Mouse (Mus musculus): ENCODE data around the gene H2-Oa. TPM values are rescaled to one million over a fixed set of nuclear protein-coding genes. Genes with fewer than 3 reads are reported as not detected.

Gene H2-Oa
- 0.78 TPM in 1 of 2 replicates, not detected in the other for polyA plus RNA-seq (2014; fragmentation: Nextera tagmentation; extraction: Ambion mirVana)

GRCm38 (mm10) chr17:34092197-34092875, at the start of gene H2-Oa:
H2-Oa (plus strand) TSS chr17:34092340.
- Histone ChIP-seq H3K9me3 (ENCODE audit: control insufficient read depth, low read length) (no peaks in the 10 kb centered on the region), H3K4me1 (ENCODE audit: control insufficient read depth in 2 of 2, insufficient read depth in 2 of 2, low read length in 2 of 2) (peaks cover 0 to 11% of the 10 kb centered on the region in 2 experiments; a peak in 2 of 4 replicates), H3K27ac (replicated peaks in 1 of 2; ENCODE audit: control insufficient read depth in 1 of 2, insufficient read depth in 1 of 2, low read depth in 2 of 2, low read length in 2 of 2) (no peak within 1 kb of the TSS), H3K27me3 (ENCODE audit: control insufficient read depth, insufficient read depth, low read length) (no peaks in the 10 kb centered on the region), H3K9ac (ENCODE audit: low read length) (no peak within 1 kb of the TSS), H3K4me2 (ENCODE audit: low read length) (no peak within 1 kb of the TSS), H3K36me3 (ENCODE audit: control insufficient read depth, insufficient read depth, low read length) (no peaks in the 10 kb centered on the region), H3K4me3 (ENCODE audit: control insufficient read depth in 1 of 2, insufficient read depth in 1 of 2, low read depth in 1 of 2, low read length in 2 of 2) (no peak within 1 kb of the TSS)
- WGBS = 32% methylated on average over 11 of the region's 11 CpGs
- no peak for ATAC-seq (ENCODE audit: insufficient number of reproducible peaks, insufficient read depth, low FRiP score, low read depth)

GRCm38 (mm10) chr17:34045941-34046340, 46.2 kb upstream of the H2-Oa start:
- no peak overlapping the region for H3K4me2 ChIP-seq (ENCODE audit: low read length)
- H3K9me3 ChIP-seq (ENCODE audit: control insufficient read depth, low read length) = peaks cover 5% of the 10 kb centered on the region; the same call in 1 of the 2 replicates
- 74% methylated on average over 14 of the region's 14 CpGs for WGBS
- no peaks in the 10 kb centered on the region for H3K36me3 ChIP-seq (ENCODE audit: control insufficient read depth, insufficient read depth, low read length)
- ATAC-seq (ENCODE audit: insufficient number of reproducible peaks, insufficient read depth, low FRiP score, low read depth) = no peak
- peaks cover 18% of the 10 kb centered on the region for H3K27me3 ChIP-seq (ENCODE audit: control insufficient read depth, insufficient read depth, low read length)
- no peak overlapping the region for H3K9ac ChIP-seq (ENCODE audit: low read length)
- no peaks in the 10 kb centered on the region for H3K4me1 ChIP-seq (ENCODE audit: control insufficient read depth in 2 of 2, insufficient read depth in 2 of 2, low read length in 2 of 2)
- H3K27ac ChIP-seq (replicated peaks in 1 of 2; ENCODE audit: control insufficient read depth in 1 of 2, insufficient read depth in 1 of 2, low read depth in 2 of 2, low read length in 2 of 2) = no peak overlapping the region
- H3K4me3 ChIP-seq (ENCODE audit: control insufficient read depth in 1 of 2, insufficient read depth in 1 of 2, low read depth in 1 of 2, low read length in 2 of 2) = no peak overlapping the region

GRCm38 (mm10) chr17:34047404-34048050, 44.6 kb upstream of the H2-Oa start:
- 86% methylated on average over 5 of the region's 5 CpGs for WGBS
- Histone ChIP-seq H3K9ac (ENCODE audit: low read length) (no peak overlapping the region), H3K36me3 (ENCODE audit: control insufficient read depth, insufficient read depth, low read length) (no peaks in the 10 kb centered on the region)

GRCm38 (mm10) chr17:34057224-34057623, 34.9 kb upstream of the H2-Oa start:
- Histone ChIP-seq H3K27me3 (ENCODE audit: control insufficient read depth, insufficient read depth, low read length) (no peaks in the 10 kb centered on the region), H3K36me3 (ENCODE audit: control insufficient read depth, insufficient read depth, low read length) (no peaks in the 10 kb centered on the region), H3K4me3 (ENCODE audit: control insufficient read depth in 1 of 2, insufficient read depth in 1 of 2, low read depth in 1 of 2, low read length in 2 of 2) (no peak overlapping the region), H3K4me2 (ENCODE audit: low read length) (no peak overlapping the region), H3K9me3 (ENCODE audit: control insufficient read depth, low read length) (no peaks in the 10 kb centered on the region), H3K27ac (replicated peaks in 1 of 2; ENCODE audit: control insufficient read depth in 1 of 2, insufficient read depth in 1 of 2, low read depth in 2 of 2, low read length in 2 of 2) (no peak overlapping the region), H3K9ac (ENCODE audit: low read length) (no peak overlapping the region), H3K4me1 (ENCODE audit: control insufficient read depth in 2 of 2, insufficient read depth in 2 of 2, low read length in 2 of 2) (no peaks in the 10 kb centered on the region)
- WGBS = 66% methylated on average over 7 of the region's 7 CpGs
- ATAC-seq (ENCODE audit: insufficient number of reproducible peaks, insufficient read depth, low FRiP score, low read depth) = no peak

More at GRCm38 (mm10) chr17:34047404-34048050, 44.6 kb upstream of the H2-Oa start:
- no peak overlapping the region for H3K4me2 ChIP-seq (ENCODE audit: low read length)
- H3K4me1 ChIP-seq (ENCODE audit: control insufficient read depth in 2 of 2, insufficient read depth in 2 of 2, low read length in 2 of 2) = no peaks in the 10 kb centered on the region
- peaks cover 2% of the 10 kb centered on the region for H3K27me3 ChIP-seq (ENCODE audit: control insufficient read depth, insufficient read depth, low read length)
- H3K9me3 ChIP-seq (ENCODE audit: control insufficient read depth, low read length) = peaks cover 5% of the 10 kb centered on the region; the same call in 1 of the 2 replicates
- no peak overlapping the region for H3K4me3 ChIP-seq (ENCODE audit: control insufficient read depth in 1 of 2, insufficient read depth in 1 of 2, low read depth in 1 of 2, low read length in 2 of 2)
- H3K27ac ChIP-seq (replicated peaks in 1 of 2; ENCODE audit: control insufficient read depth in 1 of 2, insufficient read depth in 1 of 2, low read depth in 2 of 2, low read length in 2 of 2) = no peak overlapping the region
- ATAC-seq (ENCODE audit: insufficient number of reproducible peaks, insufficient read depth, low FRiP score, low read depth) = no peak

GRCm38 (mm10) chr17:34068864-34069263, 23.3 kb upstream of the H2-Oa start:
- H3K9me3 ChIP-seq (ENCODE audit: control insufficient read depth, low read length) = 0 out of 2 replicates have a peak, but pooled peaks cover 3% of the 10 kb centered on the region
- no peak overlapping the region for H3K4me3 ChIP-seq (ENCODE audit: control insufficient read depth in 1 of 2, insufficient read depth in 1 of 2, low read depth in 1 of 2, low read length in 2 of 2)
- no peaks in the 10 kb centered on the region for H3K4me1 ChIP-seq (ENCODE audit: control insufficient read depth in 2 of 2, insufficient read depth in 2 of 2, low read length in 2 of 2)
- no peak for ATAC-seq (ENCODE audit: insufficient number of reproducible peaks, insufficient read depth, low FRiP score, low read depth)
- no peaks in the 10 kb centered on the region for H3K36me3 ChIP-seq (ENCODE audit: control insufficient read depth, insufficient read depth, low read length)
- H3K4me2 ChIP-seq (ENCODE audit: low read length) = no peak overlapping the region
- H3K27ac ChIP-seq (replicated peaks in 1 of 2; ENCODE audit: control insufficient read depth in 1 of 2, insufficient read depth in 1 of 2, low read depth in 2 of 2, low read length in 2 of 2) = no peak overlapping the region
- H3K9ac ChIP-seq (ENCODE audit: low read length) = no peak overlapping the region
- 53% methylated on average over 3 of the region's 3 CpGs for WGBS
- peaks cover 2% of the 10 kb centered on the region; the same call in 1 of the 2 replicates for H3K27me3 ChIP-seq (ENCODE audit: control insufficient read depth, insufficient read depth, low read length)

GRCm38 (mm10) chr17:34072091-34072490, 20.0 kb upstream of the H2-Oa start:
- Histone ChIP-seq H3K4me1 (ENCODE audit: control insufficient read depth in 2 of 2, insufficient read depth in 2 of 2, low read length in 2 of 2) (no peaks in the 10 kb centered on the region), H3K27me3 (ENCODE audit: control insufficient read depth, insufficient read depth, low read length) (peaks cover 23% of the 10 kb centered on the region), H3K9ac (ENCODE audit: low read length) (no peak overlapping the region), H3K9me3 (ENCODE audit: control insufficient read depth, low read length) (0 out of 2 replicates have a peak, but pooled peaks cover 3% of the 10 kb centered on the region), H3K27ac (replicated peaks in 1 of 2; ENCODE audit: control insufficient read depth in 1 of 2, insufficient read depth in 1 of 2, low read depth in 2 of 2, low read length in 2 of 2) (no peak overlapping the region), H3K4me2 (ENCODE audit: low read length) (no peak overlapping the region), H3K4me3 (ENCODE audit: control insufficient read depth in 1 of 2, insufficient read depth in 1 of 2, low read depth in 1 of 2, low read length in 2 of 2) (no peak overlapping the region), H3K36me3 (ENCODE audit: control insufficient read depth, insufficient read depth, low read length) (no peaks in the 10 kb centered on the region)
- WGBS = 66% methylated on average over 5 of the region's 5 CpGs
- no peak for ATAC-seq (ENCODE audit: insufficient number of reproducible peaks, insufficient read depth, low FRiP score, low read depth)

- no peak for ATAC-seq (ENCODE audit: insufficient number of reproducible peaks, insufficient read depth, low FRiP score, low read depth)
- WGBS = 38% methylated on average over 7 of the region's 7 CpGs
- no peak overlapping the region for H3K4me3 ChIP-seq (ENCODE audit: control insufficient read depth in 1 of 2, insufficient read depth in 1 of 2, low read depth in 1 of 2, low read length in 2 of 2)
- 0 out of 2 replicates have a peak, but pooled peaks cover 3% of the 10 kb centered on the region for H3K9me3 ChIP-seq (ENCODE audit: control insufficient read depth, low read length)
- no peaks in the 10 kb centered on the region for H3K4me1 ChIP-seq (ENCODE audit: control insufficient read depth in 2 of 2, insufficient read depth in 2 of 2, low read length in 2 of 2)
- H3K9ac ChIP-seq (ENCODE audit: low read length) = no peak overlapping the region
- H3K4me2 ChIP-seq (ENCODE audit: low read length) = no peak overlapping the region
- peaks cover 34% of the 10 kb centered on the region for H3K27me3 ChIP-seq (ENCODE audit: control insufficient read depth, insufficient read depth, low read length)
- no peak overlapping the region for H3K27ac ChIP-seq (replicated peaks in 1 of 2; ENCODE audit: control insufficient read depth in 1 of 2, insufficient read depth in 1 of 2, low read depth in 2 of 2, low read length in 2 of 2)
- no peaks in the 10 kb centered on the region for H3K36me3 ChIP-seq (ENCODE audit: control insufficient read depth, insufficient read depth, low read length)
Measured at GRCm38 (mm10) chr17:34075271-34075670, 16.9 kb upstream of the H2-Oa start.
